ENCODE assay signal across 8 mouse cellular contexts in the genomic region with DNA sequence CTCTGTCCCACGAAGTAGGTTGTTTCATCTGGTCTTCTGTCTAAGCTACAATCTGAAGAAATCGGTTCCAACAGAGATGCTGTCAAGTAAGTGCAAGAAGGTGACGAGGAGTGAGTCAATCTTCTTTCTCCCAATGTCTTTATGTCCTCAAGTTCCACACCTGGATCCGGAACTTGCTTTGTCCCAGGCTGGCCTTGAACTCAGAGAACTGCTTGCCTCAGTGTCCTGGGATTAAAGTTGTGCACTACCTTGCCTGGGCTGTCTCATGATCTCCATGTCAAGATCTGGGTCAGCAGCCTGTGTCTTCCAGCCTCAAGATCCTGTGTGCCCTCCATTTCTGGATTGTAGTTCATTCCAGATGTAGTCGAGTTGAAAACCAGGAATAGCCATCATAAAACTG. TPM values are rescaled to one million over a fixed set of nuclear protein-coding genes. Genes with fewer than 3 reads are reported as not detected.
DNase-seq lines count a peak whose midpoint lies in the region; ATAC-seq and TF ChIP-seq lines count a peak whose summit lies in the region.

A gene (minus strand): TSS at position 101 of the 400 bp plus-strand sequence.

- peak within 1 kb of the TSS; percentile 37; the same call in 1 of the 2 replicates for H3K27ac ChIP-seq in bone marrow macrophage, adult 2 months (ENCODE audit: insufficient read depth, low read depth, low read length)
- H3K27ac ChIP-seq in intestine, embryonic 16.5 days (ENCODE audit: low read length): peak within 1 kb of the TSS; percentile 47
- H3K27ac ChIP-seq in midbrain, embryonic 10.5 days (replicated peaks): peak within 1 kb of the TSS; percentile 97

- H3K36me3 ChIP-seq in intestine, embryonic 16.5 days (ENCODE audit: control insufficient read depth, insufficient read depth, low read length): no peaks in the 10 kb centered on the region
- H3K36me3 ChIP-seq in midbrain, embryonic 10.5 days: peaks cover 23% of the 10 kb centered on the region

- no peaks in the 10 kb centered on the region for H3K9me3 ChIP-seq in intestine, embryonic 16.5 days (ENCODE audit: control insufficient read depth, low read length)
- H3K9me3 ChIP-seq in midbrain, embryonic 10.5 days (replicated peaks): no peaks in the 10 kb centered on the region

- no peak for TF ChIP-seq POLR2A in bone marrow macrophage, adult 2 months (IDR thresholded peaks at IDR 0.05; ENCODE audit: borderline replicate concordance, low read depth, low read length)

- peaks cover 10% of the 10 kb centered on the region for H3K4me1 ChIP-seq in bone marrow macrophage, adult 2 months (ENCODE audit: control insufficient read depth, insufficient read depth, low read length)
- peaks cover 8% of the 10 kb centered on the region for H3K4me1 ChIP-seq in intestine, embryonic 16.5 days (ENCODE audit: control insufficient read depth, insufficient read depth, low read length)
- peaks cover 13% of the 10 kb centered on the region for H3K4me1 ChIP-seq in midbrain, embryonic 10.5 days

- no peak for DNase-seq in layer of hippocampus, adult 18-20 months (ENCODE audit: low spot score in 2 of 2)
- no peak for DNase-seq in layer of hippocampus, adult 9-10 months (ENCODE audit: low spot score)
- no peak for DNase-seq in gonadal fat pad, adult 2 months (ENCODE audit: low read depth)
- no peak for DNase-seq in midbrain, embryonic 10.5 days (ENCODE audit: low spot score)
- DNase-seq in adipocyte (ENCODE audit: low spot score): no peak
- no peak for DNase-seq in cerebellum, postnatal 25 days

- no peaks in the 10 kb centered on the region for H3K27me3 ChIP-seq in intestine, embryonic 16.5 days (replicated peaks; ENCODE audit: control insufficient read depth, insufficient read depth, low read length)
- no peaks in the 10 kb centered on the region for H3K27me3 ChIP-seq in midbrain, embryonic 10.5 days (ENCODE audit: low read depth, poor library complexity, severe bottlenecking)

- peak within 1 kb of the TSS; percentile 96 for H3K4me3 ChIP-seq in bone marrow macrophage, adult 2 months (ENCODE audit: insufficient read depth, low read length)
- H3K4me3 ChIP-seq in intestine, embryonic 16.5 days (ENCODE audit: low read length): peak within 1 kb of the TSS; percentile 90
- peak within 1 kb of the TSS; percentile 96 for H3K4me3 ChIP-seq in midbrain, embryonic 10.5 days

- WGBS in intestine, embryonic 16.5 days: 82% methylated on average over 5 of the region's 5 CpGs
- WGBS in midbrain, embryonic 10.5 days: 90% methylated on average over 5 of the region's 5 CpGs

- H3K9ac ChIP-seq in intestine, embryonic 16.5 days (ENCODE audit: low read depth, low read length): peak within 1 kb of the TSS; percentile 97

- H3K4me2 ChIP-seq in intestine, embryonic 16.5 days (ENCODE audit: low read depth, low read length): peak within 1 kb of the TSS; percentile 81

- no peak for TF ChIP-seq CTCF in bone marrow macrophage, adult 2 months (IDR thresholded peaks at IDR 0.05; ENCODE audit: low read depth, low read length)

- no peak for ATAC-seq in intestine, embryonic 16.5 days

RNA-seq across cellular contexts. Expression of the gene that starts here (rescaled TPM):
- 10 to 100 TPM; 70.9 to 93.0 TPM for total RNA-seq in layer of hippocampus, adult 18-20 months (2021)
- 88.8 and 93.0 TPM in 2 replicates for polyA plus RNA-seq in bone marrow macrophage, adult 2 months (2012; ENCODE audit: insufficient read depth, insufficient read length, missing spikeins)
- polyA plus RNA-seq in gonadal fat pad, adult 2 months (2012; rRNA removed): 47.2 and 52.9 TPM in 2 replicates
- 105 and 115 TPM in 2 replicates for polyA plus RNA-seq in intestine, embryonic 16.5 days (2015; fragmentation: Nextera tagmentation; extraction: Ambion mirVana)
- 192 and 197 TPM in 2 replicates for polyA plus RNA-seq in midbrain, embryonic 10.5 days (2016; fragmentation: Nextera tagmentation; extraction: Ambion mirVana)

Comparison
In these comparisons a context has a peak if more than half of its experiments do, and no peak if none do; other contexts are left out.
1. H3K27ac ChIP-seq: peak in every context shown above with its lines; median percentile 97 in midbrain, embryonic 10.5 days; 47 in intestine, embryonic 16.5 days; 37 in bone marrow macrophage, adult 2 months.